ENCODE assay signal across 1 mouse cellular context in the genomic region with DNA sequence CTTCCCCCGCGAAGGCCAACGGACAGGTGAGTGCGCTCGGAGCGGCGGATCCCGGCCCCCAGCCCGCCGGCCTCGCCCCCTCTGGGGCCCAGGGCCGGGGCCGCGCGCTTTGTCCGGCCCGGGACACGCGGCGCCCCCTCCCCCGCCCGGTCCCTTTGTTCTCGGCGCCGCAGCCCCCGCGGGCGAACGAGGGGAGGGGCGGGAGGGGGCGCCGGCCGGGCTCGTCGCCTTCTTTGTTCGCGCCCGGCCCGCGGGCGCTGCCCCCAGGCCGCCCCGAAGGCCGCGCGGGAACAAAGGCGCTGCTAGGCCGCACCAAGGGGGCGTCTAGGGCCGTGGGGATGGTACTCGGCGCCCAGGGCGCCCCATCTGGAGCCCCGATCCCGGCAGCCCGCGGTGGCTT.
A peak's percentile ranks its signal among the peaks of the same experiment; 100 is the strongest.
TF ChIP-seq lines count a peak whose summit lies in the region.

No protein-coding gene starts in this region.

TF ChIP-seq in MEL, 35 proteins besides CTCF, POLR2A, EP300 and RAD21:
- TF ChIP-seq ZNF384 (IDR thresholded peaks at IDR 0.05; ENCODE audit: low read depth, low read length) (no peak), MXI1 (IDR thresholded peaks at IDR 0.05; ENCODE audit: low read depth, low read length) (peak; percentile 20; the same call in 1 of the 2 replicates)
